Mouse (Mus musculus) intestine, embryonic 16.5 days (tissue): ENCODE data around the gene Sdc3. TPM values are rescaled to one million over a fixed set of nuclear protein-coding genes. Genes with fewer than 3 reads are reported as not detected.

ENCODE experiments used
- ATAC-seq: fragments of 200-750 bp; cut with Nextera tagmentation; 2 replicates; pipeline ENCODE4 v1.8.0; 2017; ENCODE audit warnings: moderate TSS enrichment, moderate library complexity
- H3K27ac ChIP-seq: fragments of 300-500 bp; sonication (generic); 2 replicates; pipeline ENCODE4 v1.5.1; 2014; ENCODE audit warnings: mild to moderate bottlenecking, low read length
- H3K27me3 ChIP-seq: fragments of 300-500 bp; sonication (generic); replicated peaks from 2 replicates; pipeline ENCODE4 v1.6.1; 2014; ENCODE audit warnings: low read length, control low read depth, mixed read lengths; ENCODE audit not compliant: control insufficient read depth, insufficient read depth
- H3K36me3 ChIP-seq: fragments of 300-500 bp; sonication (generic); 2 replicates; pipeline ENCODE4 v1.6.1; 2014; ENCODE audit warnings: low read length, control low read depth; ENCODE audit not compliant: control insufficient read depth, insufficient read depth
- H3K4me1 ChIP-seq: fragments of 300-500 bp; sonication (generic); 2 replicates; pipeline ENCODE4 v1.6.1; 2014; ENCODE audit warnings: low read length, control low read depth, mixed read lengths; ENCODE audit not compliant: control insufficient read depth, insufficient read depth
- H3K4me2 ChIP-seq: fragments of 300-500 bp; sonication (generic); 2 replicates; pipeline ENCODE4 v1.6.1; 2014; ENCODE audit warnings: low read depth, low read length, control low read depth
- H3K4me3 ChIP-seq: fragments of 300-500 bp; sonication (generic); 2 replicates; pipeline ENCODE4 v1.5.1; 2014; ENCODE audit warnings: mild to moderate bottlenecking, low read length
- H3K9ac ChIP-seq: fragments of 300-500 bp; sonication (generic); 2 replicates; pipeline ENCODE4 v1.6.1; 2014; ENCODE audit warnings: low read depth, low read length
- H3K9me3 ChIP-seq: fragments of 300-500 bp; sonication (generic); 2 replicates; pipeline ENCODE4 v1.6.1; 2016; ENCODE audit warnings: low read length, control low read depth; ENCODE audit not compliant: control insufficient read depth
- WGBS: fragments of 180-500 bp; shearing (Covaris S2); extraction: QIAGEN DNeasy Blood & Tissue Kit; methylation state at CpG from one replicate; pipeline ENCODE4 v1.1.7; 2014; 5-methylcytosine and 5-hydroxymethylcytosine counted together
- polyA plus RNA-seq: library from polyadenylated mRNA; unstranded; fragments of >200 nt; fragmentation: Nextera tagmentation; extraction: Ambion mirVana; gene quantifications from 2 replicates; pipeline ENCODE4 v1.2.1, GENCODE M21; 2015

Gene Sdc3
- polyA plus RNA-seq, 1 experiment from 2014 or later: 12.3 TPM

DNA sequence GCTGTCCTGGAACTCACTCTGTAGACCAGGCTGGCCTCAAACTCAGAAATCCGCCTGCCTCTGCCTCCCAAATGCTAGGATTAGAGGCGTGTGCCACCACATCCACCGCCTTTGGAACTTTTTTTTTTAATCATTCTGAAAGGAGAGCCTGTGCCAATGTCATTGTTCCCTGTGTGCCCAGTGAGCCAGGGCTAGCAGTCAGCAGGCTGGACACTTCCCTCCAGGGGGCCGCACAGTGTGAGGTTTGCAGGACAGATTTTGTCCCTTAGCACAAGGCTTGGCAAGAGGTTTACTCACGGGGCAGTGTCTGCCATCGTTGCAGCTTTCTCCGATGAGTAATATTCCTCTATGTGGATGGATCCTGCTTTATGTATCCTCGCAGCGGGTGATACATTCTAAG is 14.4 kb downstream of the Sdc3 start:
- Histone ChIP-seq H3K4me2 (no peak overlapping the region), H3K4me1 (peaks cover 13% of the 10 kb centered on the region; the same call in 1 of the 2 replicates), H3K36me3 (no peaks in the 10 kb centered on the region), H3K27me3 (no peaks in the 10 kb centered on the region), H3K9me3 (no peaks in the 10 kb centered on the region), H3K9ac (no peak overlapping the region), H3K4me3 (no peak overlapping the region), H3K27ac (no peak overlapping the region)
- ATAC-seq: no peak
- 91% methylated on average over 9 of the region's 9 CpGs for WGBS

DNA sequence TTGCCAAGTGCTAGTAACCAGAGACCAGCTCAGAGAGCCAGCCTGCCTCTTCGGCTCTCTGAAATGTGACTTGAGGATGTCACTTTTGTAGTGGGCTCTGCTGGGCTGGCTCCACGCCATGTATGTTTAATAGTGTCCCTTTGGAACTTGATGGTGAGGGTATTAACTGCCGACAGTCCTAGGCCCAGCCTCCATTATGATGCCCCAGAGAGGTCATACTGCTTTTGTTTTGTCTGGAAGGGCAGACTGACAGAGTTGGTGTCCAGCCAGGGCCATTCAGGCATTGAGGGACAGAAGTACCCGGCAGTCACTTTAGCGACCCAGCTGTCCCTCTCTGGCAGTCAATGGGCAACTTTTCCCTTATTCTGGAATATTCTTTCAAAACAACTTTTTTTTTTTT is 17.4 kb downstream of the Sdc3 start:
- ATAC-seq: no peak
- Histone ChIP-seq H3K36me3 (no peaks in the 10 kb centered on the region), H3K4me2 (no peak overlapping the region), H3K9me3 (no peaks in the 10 kb centered on the region), H3K9ac (no peak overlapping the region), H3K27me3 (no peaks in the 10 kb centered on the region), H3K4me1 (0 out of 2 replicates have a peak, but pooled peaks cover 3% of the 10 kb centered on the region), H3K27ac (no peak overlapping the region), H3K4me3 (no peak overlapping the region)
- WGBS: 70% methylated on average over 5 of the region's 5 CpGs

DNA sequence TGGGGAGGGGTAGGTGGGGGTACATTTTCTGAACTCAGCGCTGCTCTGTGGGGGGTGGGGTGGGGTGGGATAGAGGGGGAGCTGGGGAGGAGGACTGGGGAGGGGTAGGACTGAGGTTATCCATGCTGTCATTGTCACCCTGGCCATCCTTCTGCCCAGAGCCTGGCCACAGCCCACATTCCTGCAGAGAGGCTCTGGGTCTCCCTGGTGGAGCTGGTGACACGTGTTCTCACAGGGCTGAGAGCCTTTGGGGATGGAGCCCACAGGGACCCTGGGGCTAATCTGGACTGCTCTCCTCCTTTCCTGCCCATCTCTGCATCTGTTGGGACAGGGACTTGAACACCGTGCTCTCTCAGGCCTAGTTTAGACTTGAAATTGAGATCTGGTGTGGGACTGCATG is 18.5 kb downstream of the Sdc3 start:
- Histone ChIP-seq H3K9ac (no peak overlapping the region), H3K4me1 (no peaks in the 10 kb centered on the region), H3K36me3 (no peaks in the 10 kb centered on the region), H3K9me3 (no peaks in the 10 kb centered on the region), H3K4me3 (no peak overlapping the region), H3K27ac (no peak overlapping the region), H3K27me3 (no peaks in the 10 kb centered on the region), H3K4me2 (no peak overlapping the region)
- no peak for ATAC-seq
- 53% methylated on average over 3 of the region's 3 CpGs for WGBS

DNA sequence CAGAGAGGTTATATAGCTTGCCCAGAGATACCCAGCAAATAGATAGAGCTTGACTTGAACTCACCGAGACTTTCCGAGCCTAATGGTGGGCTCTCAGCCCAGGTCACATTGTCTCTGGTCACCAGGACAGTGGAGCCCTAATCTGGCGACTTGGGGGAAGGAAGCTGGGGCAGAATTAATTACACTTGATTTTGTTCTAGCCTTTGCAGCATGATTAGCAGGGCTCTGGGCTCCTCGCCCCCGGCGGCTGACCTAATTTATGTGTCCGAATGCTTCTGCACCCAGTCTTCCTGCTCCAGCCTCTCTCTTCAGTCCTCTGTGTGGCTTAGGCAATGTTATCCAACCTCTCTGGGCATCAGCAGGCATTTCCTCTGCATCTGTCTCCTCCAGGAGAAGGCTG is 19.0 kb downstream of the Sdc3 start:
- Histone ChIP-seq H3K27ac (no peak overlapping the region), H3K27me3 (no peaks in the 10 kb centered on the region), H3K4me2 (no peak overlapping the region), H3K9me3 (no peaks in the 10 kb centered on the region), H3K4me3 (no peak overlapping the region), H3K36me3 (no peaks in the 10 kb centered on the region), H3K4me1 (no peaks in the 10 kb centered on the region), H3K9ac (no peak overlapping the region)
- ATAC-seq: no peak
- 67% methylated on average over 7 of the region's 7 CpGs for WGBS

DNA sequence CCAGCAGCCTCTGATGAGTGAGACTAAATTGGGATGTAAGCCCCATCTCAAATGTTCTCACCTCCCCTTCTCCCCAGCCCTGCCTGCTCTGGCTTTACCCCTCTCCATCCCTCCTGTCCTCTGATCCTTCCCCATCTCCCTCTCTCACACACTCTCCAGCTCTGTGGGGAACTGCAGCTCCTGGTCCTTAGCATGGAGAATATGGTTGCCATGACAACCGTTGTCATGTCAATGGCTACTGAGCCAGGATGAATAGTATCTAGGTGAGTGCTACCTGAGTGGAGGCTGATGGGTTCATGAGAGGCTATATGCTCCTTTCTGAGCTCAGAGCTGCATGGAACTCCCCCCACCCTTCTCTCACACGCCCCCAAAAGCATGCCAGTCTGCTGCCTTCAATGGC is 21.6 kb downstream of the Sdc3 start:
- Histone ChIP-seq H3K27me3 (no peaks in the 10 kb centered on the region), H3K27ac (no peak overlapping the region), H3K4me2 (no peak overlapping the region), H3K9ac (no peak overlapping the region), H3K4me1 (no peaks in the 10 kb centered on the region), H3K9me3 (no peaks in the 10 kb centered on the region), H3K4me3 (no peak overlapping the region), H3K36me3 (no peaks in the 10 kb centered on the region)
- 67% methylated on average over 2 of the region's 2 CpGs for WGBS
- no peak for ATAC-seq

DNA sequence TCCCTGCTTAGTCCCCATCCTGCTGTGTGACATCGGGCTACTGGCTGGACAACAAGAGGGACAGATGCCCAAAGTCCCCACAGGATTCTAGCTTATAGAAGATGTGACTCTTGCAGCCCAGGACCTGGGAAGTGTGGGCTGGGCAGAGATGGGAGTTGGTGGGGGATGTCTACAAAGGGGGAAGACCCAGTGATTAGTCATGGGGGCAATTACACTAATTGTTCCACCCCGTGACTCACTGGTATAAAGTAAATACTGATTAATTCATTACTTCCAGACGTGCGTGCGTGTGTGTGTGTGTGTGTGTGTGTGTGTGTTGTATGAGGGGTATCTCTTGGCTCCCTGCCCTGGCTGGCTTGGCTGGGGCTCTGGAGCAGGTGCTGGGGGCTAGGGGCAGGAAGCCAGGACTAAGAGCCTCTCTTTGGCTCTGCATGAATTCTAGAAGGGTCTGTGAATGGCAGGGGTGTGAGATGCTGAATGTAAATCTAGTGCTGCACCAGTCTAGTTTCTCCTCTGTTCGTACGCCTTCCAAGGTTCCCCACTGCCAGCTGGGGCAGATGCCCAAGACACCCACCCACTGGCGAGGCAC is 22.5 kb downstream of the Sdc3 start:
- no peaks in the 10 kb centered on the region for H3K27me3 ChIP-seq
- no peak overlapping the region for H3K4me3 ChIP-seq
- no peak for ATAC-seq
- H3K36me3 ChIP-seq: no peaks in the 10 kb centered on the region
- no peak overlapping the region for H3K9ac ChIP-seq
- 56% methylated on average over 8 of the region's 8 CpGs for WGBS
- no peak overlapping the region for H3K4me2 ChIP-seq
- no peaks in the 10 kb centered on the region for H3K4me1 ChIP-seq
- no peaks in the 10 kb centered on the region for H3K9me3 ChIP-seq
- no peak overlapping the region for H3K27ac ChIP-seq

DNA sequence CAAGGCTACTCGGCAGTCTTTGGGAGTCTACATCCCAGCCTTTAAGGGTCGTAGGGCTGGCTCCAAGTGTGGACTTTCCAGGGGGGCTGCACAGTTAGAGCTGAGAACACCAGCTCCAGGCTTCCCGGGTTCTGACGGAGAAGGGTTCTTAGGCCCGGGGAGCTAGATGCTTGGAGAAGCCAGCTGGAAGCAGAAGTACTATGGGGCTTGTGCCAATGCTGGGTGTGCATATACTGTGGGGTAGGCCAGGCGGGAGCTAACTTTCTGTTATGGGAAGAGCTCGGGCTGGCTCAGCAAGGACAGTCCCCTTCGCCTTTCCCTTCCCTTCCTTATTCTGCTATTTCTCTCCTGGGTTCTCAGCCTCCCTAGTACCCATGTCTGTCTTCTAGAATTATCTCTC is 23.5 kb downstream of the Sdc3 start:
- no peak overlapping the region for H3K4me3 ChIP-seq
- no peak overlapping the region for H3K4me2 ChIP-seq
- no peak overlapping the region for H3K27ac ChIP-seq
- ATAC-seq: no peak
- no peaks in the 10 kb centered on the region for H3K4me1 ChIP-seq
- H3K9ac ChIP-seq: no peak overlapping the region
- no peaks in the 10 kb centered on the region for H3K36me3 ChIP-seq
- H3K27me3 ChIP-seq: no peaks in the 10 kb centered on the region
- WGBS: 82% methylated on average over 8 of the region's 8 CpGs
- no peaks in the 10 kb centered on the region for H3K9me3 ChIP-seq

DNA sequence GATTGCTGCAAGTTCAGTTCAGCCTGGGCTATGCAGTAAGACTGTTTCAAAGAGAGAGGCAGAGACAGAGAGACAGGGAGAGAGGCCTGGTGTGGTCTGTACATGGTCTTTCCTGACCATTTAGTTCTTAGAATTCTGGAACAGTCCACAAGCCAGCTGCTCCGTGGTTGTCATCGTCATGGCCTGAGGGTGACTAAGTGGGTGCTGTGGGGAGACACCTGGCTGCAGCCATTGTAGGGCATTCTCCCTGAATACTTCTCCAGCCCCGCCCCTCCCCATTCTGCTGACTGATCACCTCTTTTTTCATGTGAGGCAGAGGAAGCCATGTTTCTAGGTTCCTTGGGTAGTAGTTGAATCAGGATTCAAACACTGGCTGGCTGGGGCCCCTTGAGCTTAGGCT is 27.5 kb downstream of the Sdc3 start:
- 80% methylated on average over 3 of the region's 3 CpGs for WGBS
- no peak for ATAC-seq
- Histone ChIP-seq H3K27me3 (no peaks in the 10 kb centered on the region), H3K4me3 (no peak overlapping the region), H3K4me1 (no peaks in the 10 kb centered on the region), H3K9ac (no peak overlapping the region), H3K36me3 (no peaks in the 10 kb centered on the region), H3K9me3 (no peaks in the 10 kb centered on the region), H3K27ac (no peak overlapping the region), H3K4me2 (no peak overlapping the region)

DNA sequence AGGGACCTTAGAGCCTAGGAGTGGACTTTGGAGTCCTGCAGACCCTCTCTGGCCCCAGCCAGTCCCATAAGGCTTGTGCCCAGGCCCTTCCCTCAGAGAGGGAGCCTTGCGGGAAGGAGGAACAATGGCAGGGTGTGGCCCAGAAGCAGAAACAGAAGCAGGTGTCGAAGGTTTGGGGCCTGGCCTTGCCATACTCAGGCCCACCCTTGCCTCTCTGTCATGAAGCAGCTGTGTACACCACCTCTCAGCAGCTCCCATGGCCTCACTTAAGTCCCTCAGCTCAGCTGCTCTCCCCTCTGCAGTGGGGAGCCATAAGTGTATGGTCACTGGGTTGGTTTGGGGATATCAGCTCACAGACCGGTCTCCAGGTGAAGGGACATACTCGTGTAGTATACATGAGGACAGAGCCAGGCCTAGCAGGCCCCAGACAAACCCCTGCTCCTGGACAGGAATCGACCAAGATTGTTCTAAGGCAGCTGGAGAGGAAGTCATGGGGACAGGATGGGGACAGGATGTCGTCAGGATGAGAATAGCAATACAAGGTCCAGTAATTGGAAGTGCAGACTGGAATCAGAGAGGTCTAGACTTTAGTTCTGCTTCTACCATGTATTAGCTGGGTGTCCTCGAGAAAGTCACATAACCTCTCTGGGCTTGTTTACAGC is 28.4 kb downstream of the Sdc3 start:
- Histone ChIP-seq H3K9me3 (no peaks in the 10 kb centered on the region), H3K27me3 (no peaks in the 10 kb centered on the region), H3K4me2 (no peak overlapping the region), H3K36me3 (no peaks in the 10 kb centered on the region), H3K27ac (no peak overlapping the region), H3K4me1 (no peaks in the 10 kb centered on the region), H3K9ac (no peak overlapping the region), H3K4me3 (no peak overlapping the region)
- 71% methylated on average over 7 of the region's 7 CpGs for WGBS
- ATAC-seq: no peak
